ENCODE assay signal across 29 mouse cellular contexts in genomic region chr6:3470706-3471105, GRCm38 (mm10). TPM values are rescaled to one million over a fixed set of nuclear protein-coding genes. Genes with fewer than 3 reads are reported as not detected.
DNase-seq lines count a peak whose midpoint lies in the region; ATAC-seq lines count a peak whose summit lies in the region.
"Had no signal": no experiment of that assay in that cellular context is flagged by ENCODE, and none has a peak within 500 bp of the region (broad histone marks: within the 10 kb centered on the region; RNA-seq: fewer than 3 reads in every experiment).

No protein-coding gene starts in this region.

- no peak overlapping the region for H3K4me2 ChIP-seq in intestine, embryonic 14.5 days (ENCODE audit: low read length)
- H3K4me2 ChIP-seq in intestine, embryonic 16.5 days (ENCODE audit: low read depth, low read length), result no peak overlapping the region
- H3K4me2 ChIP-seq in stomach, embryonic 14.5 days (replicated peaks; ENCODE audit: low read depth, low read length), result no peak overlapping the region
- H3K4me2 ChIP-seq: embryonic facial prominence, embryonic 12.5 days; embryonic facial prominence, embryonic 15.5 days; heart, embryonic 12.5 days; heart, embryonic 15.5 days; hindbrain, embryonic 13.5 days had no signal

- no peak for DNase-seq in intestine, embryonic 14.5 days (ENCODE audit: low spot score)
- DNase-seq in left cerebral cortex, adult 9 months (ENCODE audit: low spot score in 2 of 2), result no peak
- DNase-seq in kidney, postnatal 4 days, result no peak
- no peak for DNase-seq in kidney, postnatal 25 days
- DNase-seq: adrenal gland, postnatal 10 days; adrenal gland, postnatal 36 days; B cell, adult 2 months; cerebellum, adult 18-20 months; cerebellum, adult 9-10 months; cerebellum, postnatal 14 days; forebrain, postnatal 0 days; gastrocnemius, adult 2 months; gastrocnemius, postnatal 25 days; heart, adult 18-20 months; heart, postnatal 10 days; heart, postnatal 36 days had no signal

- no peaks in the 10 kb centered on the region for H3K36me3 ChIP-seq in intestine, embryonic 14.5 days (ENCODE audit: control insufficient read depth, insufficient read depth, low read length)
- H3K36me3 ChIP-seq in intestine, embryonic 16.5 days (ENCODE audit: control insufficient read depth, insufficient read depth, low read length), result no peaks in the 10 kb centered on the region
- no peaks in the 10 kb centered on the region for H3K36me3 ChIP-seq in stomach, embryonic 14.5 days (ENCODE audit: control insufficient read depth, insufficient read depth, low read length)
- H3K36me3 ChIP-seq: embryonic facial prominence, embryonic 12.5 days; embryonic facial prominence, embryonic 15.5 days; G1E; heart, embryonic 12.5 days; heart, embryonic 15.5 days; hindbrain, embryonic 10.5 days; hindbrain, embryonic 13.5 days had no signal

- peak; percentile 79 for ATAC-seq in intestine, embryonic 14.5 days (replicated peaks; ENCODE audit: low FRiP score, low TSS enrichment, low read depth)
- peak; percentile 74 for ATAC-seq in intestine, embryonic 16.5 days
- 0 out of 2 replicates have a peak, but pooled peaks have one; percentile 37 for ATAC-seq in stomach, embryonic 14.5 days (ENCODE audit: insufficient number of reproducible peaks, insufficient read depth, low FRiP score, low read depth)
- ATAC-seq: forebrain, embryonic 14.5 days; forebrain, postnatal 0 days; hindbrain, embryonic 16.5 days; Patski had no signal

- H3K27ac ChIP-seq in intestine, embryonic 14.5 days (ENCODE audit: low read depth), result no peak overlapping the region
- no peak overlapping the region for H3K27ac ChIP-seq in intestine, embryonic 16.5 days (ENCODE audit: low read length)
- no peak overlapping the region for H3K27ac ChIP-seq in stomach, embryonic 14.5 days (ENCODE audit: low read length)
- H3K27ac ChIP-seq: embryonic facial prominence, embryonic 12.5 days; embryonic facial prominence, embryonic 15.5 days; gastrocnemius, adult 2 months; heart, embryonic 15.5 days; hindbrain, embryonic 10.5 days; hindbrain, embryonic 13.5 days had no signal

- no peaks in the 10 kb centered on the region for H3K27me3 ChIP-seq in intestine, embryonic 14.5 days (replicated peaks; ENCODE audit: control insufficient read depth, insufficient read depth, low read length)
- H3K27me3 ChIP-seq in intestine, embryonic 16.5 days (replicated peaks; ENCODE audit: control insufficient read depth, insufficient read depth, low read length), result no peaks in the 10 kb centered on the region
- no peaks in the 10 kb centered on the region for H3K27me3 ChIP-seq in stomach, embryonic 14.5 days (ENCODE audit: control insufficient read depth, insufficient read depth, low read length)
- H3K27me3 ChIP-seq: CH12.LX; embryonic facial prominence, embryonic 12.5 days; embryonic facial prominence, embryonic 15.5 days; heart, embryonic 12.5 days; heart, embryonic 15.5 days; hindbrain, embryonic 13.5 days had no signal

- 74% methylated on average over 2 of the region's 2 CpGs for WGBS in intestine, embryonic 14.5 days
- WGBS in intestine, embryonic 16.5 days, result 49% methylated on average over 2 of the region's 2 CpGs
- 54% methylated on average over 2 of the region's 2 CpGs for WGBS in stomach, embryonic 14.5 days

- H3K4me3 ChIP-seq in intestine, embryonic 14.5 days (ENCODE audit: low read depth, low read length), result no peak overlapping the region
- no peak overlapping the region for H3K4me3 ChIP-seq in intestine, embryonic 16.5 days (ENCODE audit: low read length)
- no peak overlapping the region for H3K4me3 ChIP-seq in stomach, embryonic 14.5 days (ENCODE audit: low read depth, low read length)
- H3K4me3 ChIP-seq: embryonic facial prominence, embryonic 12.5 days; embryonic facial prominence, embryonic 15.5 days; gastrocnemius, adult 2 months; heart, embryonic 12.5 days; heart, embryonic 15.5 days; hindbrain, embryonic 10.5 days; hindbrain, embryonic 13.5 days had no signal

- no peak overlapping the region for H3K9ac ChIP-seq in intestine, embryonic 14.5 days (ENCODE audit: low read length)
- no peak overlapping the region for H3K9ac ChIP-seq in intestine, embryonic 16.5 days (ENCODE audit: low read depth, low read length)
- no peak overlapping the region for H3K9ac ChIP-seq in stomach, embryonic 14.5 days (replicated peaks; ENCODE audit: low read depth, low read length)
- H3K9ac ChIP-seq: embryonic facial prominence, embryonic 12.5 days; embryonic facial prominence, embryonic 15.5 days; forebrain, postnatal 0 days; heart, embryonic 12.5 days; heart, embryonic 15.5 days; hindbrain, embryonic 13.5 days had no signal

- H3K9me3 ChIP-seq in intestine, embryonic 14.5 days (ENCODE audit: control insufficient read depth, low read length), result no peaks in the 10 kb centered on the region
- H3K9me3 ChIP-seq in intestine, embryonic 16.5 days (ENCODE audit: control insufficient read depth, low read length), result no peaks in the 10 kb centered on the region
- no peaks in the 10 kb centered on the region for H3K9me3 ChIP-seq in stomach, embryonic 14.5 days (ENCODE audit: control insufficient read depth, low read depth, low read length)
- H3K9me3 ChIP-seq: embryonic facial prominence, embryonic 12.5 days; embryonic facial prominence, embryonic 15.5 days; G1E; heart, embryonic 12.5 days; heart, embryonic 15.5 days; hindbrain, embryonic 10.5 days; hindbrain, embryonic 13.5 days had no signal

- no peaks in the 10 kb centered on the region for H3K4me1 ChIP-seq in intestine, embryonic 14.5 days (replicated peaks; ENCODE audit: control insufficient read depth, insufficient read depth, low read length)
- H3K4me1 ChIP-seq in intestine, embryonic 16.5 days (ENCODE audit: control insufficient read depth, insufficient read depth, low read length), result no peaks in the 10 kb centered on the region
- no peaks in the 10 kb centered on the region for H3K4me1 ChIP-seq in stomach, embryonic 14.5 days (ENCODE audit: control insufficient read depth, insufficient read depth, low read length)
- H3K4me1 ChIP-seq: embryonic facial prominence, embryonic 12.5 days; embryonic facial prominence, embryonic 15.5 days; heart, embryonic 12.5 days; heart, embryonic 15.5 days; hindbrain, embryonic 10.5 days; hindbrain, embryonic 13.5 days had no signal

RNA-seq across cellular contexts. Expression of gene Hepacam2, which starts 27.4 kb away (rescaled TPM):
- 5.4 and 8.2 TPM in 2 replicates for polyA plus RNA-seq in intestine, embryonic 14.5 days (2014; fragmentation: Nextera tagmentation; extraction: Ambion mirVana)
- polyA plus RNA-seq in intestine, embryonic 16.5 days (2015; fragmentation: Nextera tagmentation; extraction: Ambion mirVana), result 22.2 and 25.4 TPM in 2 replicates
- polyA plus RNA-seq in stomach, embryonic 14.5 days (2014; fragmentation: Nextera tagmentation; extraction: Ambion mirVana), result 2.8 and 3.4 TPM in 2 replicates
- polyA plus RNA-seq: G1E; heart, embryonic 12.5 days had no signal

RNA-seq across cellular contexts. Expression of gene Vps50, which starts 27.5 kb away (rescaled TPM):
- 32.8 and 33.1 TPM in 2 replicates for polyA plus RNA-seq in intestine, embryonic 14.5 days (2014; fragmentation: Nextera tagmentation; extraction: Ambion mirVana)
- polyA plus RNA-seq in intestine, embryonic 16.5 days (2015; fragmentation: Nextera tagmentation; extraction: Ambion mirVana), result 28.2 and 31.4 TPM in 2 replicates
- polyA plus RNA-seq in stomach, embryonic 14.5 days (2014; fragmentation: Nextera tagmentation; extraction: Ambion mirVana), result 33.7 and 34.0 TPM in 2 replicates
